Mouse (Mus musculus) ES-Bruce4 (cell line): ENCODE measurements at regions not wholly inside any gene's neighbourhood (a gene's known extent, or its start where the extent isn't known, plus 50 kb on each side); places are given as distances from the start of the nearest gene placed in this dataset.

Experiments
- H3K27ac ChIP-seq: 2 replicates; pipeline ENCODE4 v1.5.1; 2012; ENCODE audit warnings: low read length, inconsistent platforms; ENCODE audit not compliant: insufficient read depth
- H3K27me3 ChIP-seq: 2 replicates; pipeline ENCODE4 v1.6.1; 2012; ENCODE audit warnings: mild to moderate bottlenecking, low read length, inconsistent platforms; ENCODE audit not compliant: control insufficient read depth, poor library complexity, insufficient read depth, severe bottlenecking
- H3K36me3 ChIP-seq: 2 replicates; pipeline ENCODE4 v1.6.1; 2012; ENCODE audit warnings: inconsistent platforms, mild to moderate bottlenecking, low read length, moderate library complexity; ENCODE audit not compliant: control insufficient read depth, poor library complexity, insufficient read depth, severe bottlenecking
- H3K4me1 ChIP-seq: one replicate; pipeline ENCODE4 v1.8.1; 2011; ENCODE audit warnings: low read length; ENCODE audit not compliant: control insufficient read depth, insufficient read depth
- H3K4me3 ChIP-seq: 2 replicates; pipeline ENCODE4 v1.5.1; 2011; ENCODE audit warnings: low read depth, mild to moderate bottlenecking, low read length
- H3K9ac ChIP-seq: 2 replicates; pipeline ENCODE4 v1.6.1; 2012; ENCODE audit warnings: low read depth, mild to moderate bottlenecking, inconsistent platforms; ENCODE audit not compliant: poor library complexity, severe bottlenecking
- H3K9me3 ChIP-seq: replicated peaks from 2 replicates; pipeline ENCODE4 v1.6.1; 2012; ENCODE audit warnings: mild to moderate bottlenecking, low read length, inconsistent platforms; ENCODE audit not compliant: control insufficient read depth, poor library complexity, insufficient read depth, severe bottlenecking
- CTCF ChIP-seq: IDR thresholded peaks from one replicate; pipeline ENCODE4 v1.8.1; 2011; ENCODE audit warnings: low read depth, low read length
- EP300 ChIP-seq: IDR thresholded peaks from 2 replicates; pipeline ENCODE4 v1.6.1; 2011; ENCODE audit warnings: low read depth, low read length; ENCODE audit not compliant: insufficient read depth
- POLR2A ChIP-seq: IDR thresholded peaks from one replicate; pipeline ENCODE4 v1.8.1; 2011; ENCODE audit warnings: low read length; ENCODE audit not compliant: insufficient read depth

DNA sequence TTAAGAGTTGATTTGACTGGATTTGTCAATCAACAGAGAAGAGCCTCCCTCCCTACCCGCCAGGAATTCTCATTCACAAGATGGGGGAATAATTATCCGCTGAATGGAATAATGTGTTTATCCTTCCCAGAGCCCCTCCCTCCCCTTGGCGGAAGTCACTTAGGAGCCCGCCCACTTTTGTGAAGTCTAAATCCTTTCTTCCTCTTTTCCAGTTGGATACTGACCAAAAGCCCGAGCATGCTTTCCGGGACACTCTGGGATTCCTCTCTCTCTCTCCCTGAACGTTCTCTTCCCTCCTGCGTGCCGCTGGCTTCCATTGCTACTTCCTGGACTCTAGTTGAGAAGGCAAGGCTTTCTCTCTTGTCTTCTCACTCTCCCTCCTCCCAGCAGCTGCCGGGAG lies 79.9 kb downstream of the Avpr1a start:
- no peak overlapping the region for H3K4me3 ChIP-seq
- TF ChIP-seq POLR2A = no peak

DNA sequence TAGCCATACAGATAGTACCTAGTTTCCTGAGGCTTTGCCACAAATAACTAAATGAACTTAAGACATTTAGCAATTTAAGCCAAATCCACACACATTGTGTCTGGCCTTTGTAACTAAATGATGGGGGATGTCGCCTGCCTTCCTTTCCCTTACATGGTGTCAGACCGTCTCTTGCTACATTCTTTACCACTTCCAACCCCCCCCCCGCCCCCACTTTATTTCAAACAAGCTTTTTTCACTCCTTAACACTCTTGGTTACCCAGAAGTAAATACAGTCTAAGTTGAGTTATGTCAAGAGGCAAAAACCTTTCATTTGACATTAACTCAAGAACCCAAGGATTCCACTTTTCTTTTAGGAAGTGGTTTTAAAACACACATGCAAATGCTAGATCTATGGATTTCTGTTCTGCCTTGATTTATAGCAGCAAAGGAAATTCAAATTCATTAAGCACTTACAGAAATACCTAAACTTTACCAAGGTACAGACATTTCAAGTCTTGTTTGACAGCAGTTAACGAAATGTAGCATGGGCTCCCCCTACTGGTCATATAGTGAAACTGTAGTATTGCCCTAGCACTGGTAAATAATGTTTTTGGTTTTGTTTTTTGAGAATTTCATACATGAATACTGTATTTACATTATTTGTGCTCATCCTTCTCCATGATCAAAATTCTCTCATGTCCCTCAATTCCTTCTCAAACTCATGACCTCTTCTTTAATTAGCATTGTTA lies 80.8 kb downstream of the Avpr1a start:
- Histone ChIP-seq H3K36me3 (no peaks in the 10 kb centered on the region), H3K27me3 (no peaks in the 10 kb centered on the region), H3K9ac (no peak overlapping the region), H3K9me3 (no peaks in the 10 kb centered on the region), H3K4me1 (no peaks in the 10 kb centered on the region), H3K27ac (no peak overlapping the region), H3K4me3 (no peak overlapping the region)
- TF ChIP-seq POLR2A (no peak), EP300 (no peak), CTCF (peak; percentile 2)

More for the DNA sequence above, 79.9 kb downstream of the Avpr1a start:
- no peaks in the 10 kb centered on the region for H3K9me3 ChIP-seq
- no peak overlapping the region for H3K9ac ChIP-seq
- H3K27ac ChIP-seq = no peak overlapping the region
- no peaks in the 10 kb centered on the region for H3K36me3 ChIP-seq
- H3K27me3 ChIP-seq = no peaks in the 10 kb centered on the region
- H3K4me1 ChIP-seq = no peaks in the 10 kb centered on the region

DNA sequence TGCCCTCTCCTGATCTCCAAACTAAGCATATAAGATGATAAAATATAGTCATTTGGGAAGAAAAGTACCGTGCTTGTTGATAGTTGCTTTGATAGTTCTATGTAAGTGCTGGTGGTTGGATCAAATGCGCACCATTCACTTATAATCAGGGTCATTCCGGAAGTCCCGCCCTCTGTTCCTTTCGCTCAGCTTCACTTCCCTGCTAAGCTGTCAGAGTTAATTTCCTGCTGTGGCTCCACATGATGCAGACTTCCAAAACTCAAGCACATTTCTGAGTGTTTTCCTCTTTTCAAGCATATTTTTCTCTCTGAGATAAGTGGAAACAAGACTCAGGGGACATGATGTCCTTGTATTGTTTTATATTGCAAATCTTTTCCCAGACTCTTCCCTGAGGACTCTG lies 86.4 kb downstream of the Avpr1a start:
- H3K4me3 ChIP-seq = no peak overlapping the region
- H3K9me3 ChIP-seq = no peaks in the 10 kb centered on the region
- TF ChIP-seq EP300 (no peak), CTCF (no peak), POLR2A (no peak)
- H3K27ac ChIP-seq = no peak overlapping the region
- H3K9ac ChIP-seq = no peak overlapping the region
- no peaks in the 10 kb centered on the region for H3K27me3 ChIP-seq
- H3K4me1 ChIP-seq = no peaks in the 10 kb centered on the region
- H3K36me3 ChIP-seq = no peaks in the 10 kb centered on the region

DNA sequence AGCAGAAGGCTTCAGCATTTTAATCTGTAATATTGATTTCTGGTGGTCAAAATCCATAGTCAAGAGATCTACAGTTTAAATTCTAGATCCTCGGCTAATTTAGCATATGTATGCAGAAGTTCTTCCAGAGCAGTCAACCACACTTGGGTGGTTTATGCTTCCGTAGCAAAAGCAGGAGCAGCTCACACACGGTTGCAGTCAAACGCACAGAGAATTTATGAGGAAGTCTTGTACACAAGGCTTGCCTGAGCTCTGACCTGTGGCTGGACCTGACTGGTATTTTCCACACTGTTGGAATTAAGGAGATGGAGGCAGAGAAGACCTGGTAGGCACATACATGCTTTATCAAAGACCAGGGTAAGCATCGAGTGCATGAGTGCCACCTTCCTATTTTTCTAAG lies 86.8 kb downstream of the Avpr1a start:
- no peak for TF ChIP-seq POLR2A
- no peak for TF ChIP-seq CTCF
- TF ChIP-seq EP300 = no peak
- Histone ChIP-seq H3K27ac (no peak overlapping the region), H3K36me3 (no peaks in the 10 kb centered on the region), H3K27me3 (no peaks in the 10 kb centered on the region), H3K9me3 (no peaks in the 10 kb centered on the region), H3K9ac (no peak overlapping the region), H3K4me3 (no peak overlapping the region), H3K4me1 (no peaks in the 10 kb centered on the region)

DNA sequence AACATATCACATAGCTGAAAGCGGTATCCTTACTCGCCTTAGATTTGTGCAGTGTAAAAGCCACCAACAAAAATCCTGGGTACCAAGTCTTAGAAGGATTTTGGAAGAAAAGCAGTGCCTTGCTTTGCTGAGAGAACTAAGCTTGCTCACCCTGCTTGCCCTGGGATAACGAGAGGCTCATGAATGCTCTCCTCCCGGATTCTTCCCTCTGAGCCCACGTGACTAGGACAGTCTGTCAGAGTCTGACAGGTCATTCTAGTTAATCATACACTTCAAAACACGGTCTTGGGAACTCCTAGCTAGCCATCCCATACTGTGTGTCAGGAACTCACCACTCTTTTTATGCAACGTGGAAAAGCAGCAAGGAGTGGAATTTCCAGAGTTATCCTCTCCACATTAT lies 91.4 kb downstream of the Avpr1a start:
- no peaks in the 10 kb centered on the region for H3K36me3 ChIP-seq

DNA sequence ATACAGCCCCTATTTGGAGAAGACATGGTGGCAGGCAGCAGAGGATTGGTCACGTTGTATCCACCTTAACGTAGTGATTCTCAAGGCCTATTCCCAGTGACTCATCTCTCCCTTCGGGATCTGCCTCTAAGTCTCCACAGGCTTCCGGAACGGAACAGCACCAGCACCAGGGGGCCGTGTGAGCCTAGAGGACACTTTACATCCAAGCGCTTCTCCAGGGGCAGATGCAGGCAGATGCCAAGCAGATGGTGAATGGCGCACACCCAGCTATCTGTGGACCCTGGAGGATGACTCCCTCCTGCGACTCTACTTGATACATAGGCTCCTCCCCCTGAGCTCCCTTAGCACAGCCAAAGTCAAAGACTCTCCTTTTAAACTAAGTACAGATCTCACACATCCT lies 94.3 kb downstream of the Avpr1a start:
- H3K27me3 ChIP-seq = no peaks in the 10 kb centered on the region
- no peak overlapping the region for H3K27ac ChIP-seq
- H3K4me3 ChIP-seq = no peak overlapping the region
- H3K36me3 ChIP-seq = no peaks in the 10 kb centered on the region
- H3K4me1 ChIP-seq = no peaks in the 10 kb centered on the region
- H3K9ac ChIP-seq = no peak overlapping the region
- TF ChIP-seq POLR2A (no peak), CTCF (no peak), EP300 (no peak)
- H3K9me3 ChIP-seq = no peaks in the 10 kb centered on the region

More for the DNA sequence above, 91.4 kb downstream of the Avpr1a start:
- no peaks in the 10 kb centered on the region for H3K9me3 ChIP-seq
- no peak overlapping the region for H3K27ac ChIP-seq
- TF ChIP-seq CTCF (no peak), POLR2A (no peak), EP300 (no peak)
- no peak overlapping the region for H3K4me3 ChIP-seq
- no peaks in the 10 kb centered on the region for H3K4me1 ChIP-seq
- no peaks in the 10 kb centered on the region for H3K27me3 ChIP-seq
- H3K9ac ChIP-seq = no peak overlapping the region
